Mouse (Mus musculus) stomach, adult 2 months (tissue): Measurements from ENCODE around the gene Pde1a. TPM values are rescaled to one million over a fixed set of nuclear protein-coding genes. Genes with fewer than 3 reads are reported as not detected.

Source experiments
- polyA plus RNA-seq: library from polyadenylated mRNA; depleted of rRNA; stranded (reverse); fragments of >200 nt; gene quantifications from 2 replicates; pipeline ENCODE4 v1.2.3, GENCODE M21; 2012; rRNA removed

Gene Pde1a
- polyA plus RNA-seq: 0.80 and 1.9 TPM in 2 replicates

DNA sequence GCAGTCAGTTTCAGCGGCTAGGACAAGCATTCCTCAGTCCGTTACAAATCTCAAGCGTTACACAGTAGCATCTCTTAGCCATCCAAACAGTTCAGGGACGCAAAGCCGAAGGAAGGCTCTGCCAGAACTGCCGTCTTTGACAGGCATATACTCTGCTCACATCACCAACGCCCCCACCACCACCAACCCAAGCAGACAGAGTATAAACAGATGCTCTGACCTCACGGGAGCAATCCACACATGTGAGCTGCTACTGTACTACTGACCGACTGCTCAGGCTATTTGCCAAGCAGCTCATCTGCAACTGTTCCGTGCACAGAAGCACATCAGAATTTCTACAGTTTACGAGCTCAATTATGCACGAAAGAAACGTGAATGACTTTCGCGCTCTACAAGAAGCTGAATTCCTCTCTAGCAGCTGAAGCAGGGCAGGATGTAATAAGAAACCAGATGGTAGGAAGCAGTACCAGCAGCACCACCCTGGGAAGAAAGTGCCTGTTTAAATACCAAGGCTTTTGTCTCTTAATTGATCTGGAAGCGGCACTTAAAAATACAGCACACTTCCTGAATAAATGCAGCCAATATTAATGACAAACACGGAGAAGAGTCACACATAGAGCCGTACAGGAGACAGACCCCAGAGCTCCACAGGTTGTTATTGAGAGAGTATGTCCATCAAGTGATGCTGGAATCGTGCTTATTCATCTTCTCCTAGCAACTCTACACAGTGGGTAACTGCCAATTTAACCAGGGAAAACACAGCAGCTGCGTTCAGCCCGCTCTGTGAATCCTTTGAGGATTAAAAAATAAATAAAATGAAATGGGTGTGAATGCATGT is at the start of gene Pde1a:
Gene Pde1a (minus strand): TSS at position 598 of the 838 bp plus-strand sequence.

Other genes starting within 250 kb of the Pde1a start
- not detected in 2 replicates for gene Prdx6b, start 163.0 kb upstream of the Pde1a start, polyA plus RNA-seq
- gene Dnajc10, start 186.0 kb upstream of the Pde1a start, polyA plus RNA-seq: 9.9 and 12.3 TPM in 2 replicates